Mouse (Mus musculus) heart, adult 18-20 months (tissue): Measurements from ENCODE around the gene Sgf29. TPM values are rescaled to one million over a fixed set of nuclear protein-coding genes. Genes with fewer than 3 reads are reported as not detected.
"Not testable (repeated sequence)": the region's sequence is repeated elsewhere in the genome, so short reads cannot be mapped to it uniquely, and the experiment has no call there.

Experiments used
- DNase-seq, 2 experiments: peaks; one replicate each; pipeline ENCODE4 v3.0.0; 2021 to 2022; ENCODE audit warnings: mixed read lengths in 1 of 2
- total RNA-seq, 2 experiments: library from RNA; stranded (reverse); gene quantifications; 2 replicates each; pipeline ENCODE4 v1.2.3; 2021

Sgf29 gene
- total RNA-seq, 2 experiments from 2014 or later: 24.8 to 26.5 TPM

DNA sequence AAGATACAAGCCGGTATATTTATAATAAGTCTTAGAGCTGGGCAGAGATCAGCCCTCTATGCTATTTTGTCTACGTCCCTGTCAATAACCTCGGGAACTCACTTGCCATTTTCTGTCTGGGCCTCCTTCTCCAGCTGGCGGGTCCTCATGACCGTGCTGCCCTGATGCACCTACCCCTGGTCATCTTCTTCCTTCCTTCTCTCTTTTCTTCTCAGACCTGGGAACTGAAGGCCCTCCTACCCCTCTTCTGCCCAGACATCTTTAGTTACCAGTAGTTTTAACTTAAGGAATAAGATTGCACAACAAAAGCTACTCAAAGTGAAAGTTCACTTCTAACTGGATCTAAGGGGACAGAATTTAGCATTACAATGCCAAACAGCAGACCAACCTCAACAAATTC, 30.6 kb downstream of the Sgf29 start:
- no peak for DNase-seq

- no peak for DNase-seq
These were observed 32.1 kb downstream of the Sgf29 start for GRCm38 (mm10) chr7:126681221-126681620.

DNA sequence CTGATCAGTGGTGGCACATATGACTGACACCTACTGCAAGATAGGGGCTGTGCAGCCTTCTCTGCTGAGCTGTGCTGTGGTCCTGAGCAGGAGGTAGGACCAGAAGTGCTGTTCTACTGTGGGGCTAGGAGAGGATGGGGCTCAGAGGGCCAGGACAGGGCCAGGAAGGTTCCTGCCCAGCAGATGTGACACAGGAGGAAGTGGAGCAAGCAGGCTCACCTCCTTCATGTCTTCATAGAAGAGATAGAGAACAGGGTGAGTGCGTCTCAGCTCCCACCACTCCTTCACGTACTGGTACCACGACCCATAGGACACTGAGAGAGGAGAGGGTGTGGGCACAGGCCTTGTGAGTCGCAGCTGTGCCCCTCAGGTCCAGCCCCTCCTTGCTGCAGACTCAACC, 39.0 kb downstream of the Sgf29 start:
- not testable (repeated sequence) for DNase-seq

- no peak for DNase-seq
These were observed 39.9 kb downstream of the Sgf29 start for GRCm38 (mm10) chr7:126689021-126689420.

DNA sequence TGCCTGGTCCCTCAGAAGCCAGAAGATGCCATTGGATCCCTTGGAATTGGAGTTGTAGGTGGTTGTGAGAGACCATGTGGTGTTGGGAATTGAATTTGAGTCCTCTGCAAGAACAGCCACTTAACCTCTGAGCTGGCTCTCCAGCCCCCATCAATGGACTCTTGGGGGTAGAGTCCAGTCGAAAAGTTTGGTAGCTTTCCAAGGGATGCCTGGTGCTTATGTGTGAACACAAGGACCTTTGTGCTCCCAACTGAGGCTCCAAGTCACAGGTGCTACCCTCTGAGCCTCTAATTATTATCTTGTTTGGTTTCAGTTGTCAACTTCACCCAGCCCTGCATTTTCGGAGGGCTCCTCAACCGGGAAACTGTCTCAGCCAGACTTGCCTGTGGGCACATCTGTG, 41.6 kb downstream of the Sgf29 start:
- DNase-seq: no peak

DNA sequence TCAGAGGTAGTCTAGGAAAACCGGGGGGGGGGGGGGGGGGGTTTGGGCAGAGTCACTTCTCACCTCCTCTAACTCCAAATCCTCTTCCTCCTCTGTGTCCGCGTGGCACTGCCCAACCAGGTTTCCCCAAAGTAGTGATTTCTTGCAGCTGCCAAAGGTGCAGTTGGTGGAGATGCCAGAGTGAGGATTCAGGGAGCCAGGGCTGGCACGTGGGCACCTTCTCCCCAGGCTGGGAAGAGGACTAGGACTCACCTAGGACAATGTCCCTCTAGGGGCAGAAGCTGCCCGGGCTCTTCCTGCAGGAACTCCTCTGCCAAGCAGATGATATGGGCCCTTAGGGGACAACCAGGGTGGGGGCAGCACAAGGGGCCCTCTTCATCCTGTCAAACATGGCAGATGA, 42.6 kb downstream of the Sgf29 start:
- no peak for DNase-seq

DNA sequence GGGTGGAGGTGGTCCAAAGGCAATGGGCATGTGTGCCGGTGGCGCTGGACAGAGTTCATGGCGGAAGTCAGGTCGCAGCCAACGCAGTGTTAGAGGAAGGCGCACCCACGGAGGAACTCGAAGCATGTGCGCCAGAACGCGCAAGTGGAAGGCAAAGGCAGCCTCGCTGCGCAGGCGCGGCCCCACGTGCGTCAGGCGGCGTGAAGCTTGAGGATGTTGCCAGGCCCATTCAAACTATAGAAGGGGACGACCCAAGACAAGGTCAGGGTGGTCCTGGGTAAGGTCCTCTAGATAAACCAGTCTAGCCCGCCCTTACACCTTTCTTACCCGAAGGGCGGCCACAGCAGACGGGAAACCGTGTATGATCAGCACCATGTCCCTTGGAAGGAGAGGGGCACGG, 43.3 kb downstream of the Sgf29 start:
- DNase-seq: no peak

DNA sequence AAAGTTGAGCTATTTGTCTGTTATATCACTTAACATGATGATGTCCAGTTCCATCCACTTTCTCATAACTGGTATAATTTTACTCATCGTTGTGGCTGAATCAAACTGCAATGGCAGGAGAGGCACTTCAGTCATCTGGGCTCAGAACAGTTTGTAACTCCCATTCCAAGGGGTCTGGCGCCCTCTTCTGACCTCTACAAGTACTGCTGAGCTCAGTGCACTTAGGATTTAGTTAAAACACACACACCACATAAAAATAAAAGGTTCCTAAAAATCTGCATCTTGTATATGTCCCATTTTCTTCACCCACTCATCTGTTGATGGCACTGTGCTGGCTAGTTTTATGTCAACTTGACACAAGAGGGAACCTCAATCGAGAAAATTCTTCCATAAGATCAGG, 44.1 kb downstream of the Sgf29 start:
- peak; percentile 85 to 95 for DNase-seq

- DNase-seq: no peak
These were observed 44.7 kb downstream of the Sgf29 start for GRCm38 (mm10) chr7:126693781-126694180.

GRCm38 (mm10) chr7:126694441-126695051, 45.4 kb downstream of the Sgf29 start:
- DNase-seq: no peak

DNA sequence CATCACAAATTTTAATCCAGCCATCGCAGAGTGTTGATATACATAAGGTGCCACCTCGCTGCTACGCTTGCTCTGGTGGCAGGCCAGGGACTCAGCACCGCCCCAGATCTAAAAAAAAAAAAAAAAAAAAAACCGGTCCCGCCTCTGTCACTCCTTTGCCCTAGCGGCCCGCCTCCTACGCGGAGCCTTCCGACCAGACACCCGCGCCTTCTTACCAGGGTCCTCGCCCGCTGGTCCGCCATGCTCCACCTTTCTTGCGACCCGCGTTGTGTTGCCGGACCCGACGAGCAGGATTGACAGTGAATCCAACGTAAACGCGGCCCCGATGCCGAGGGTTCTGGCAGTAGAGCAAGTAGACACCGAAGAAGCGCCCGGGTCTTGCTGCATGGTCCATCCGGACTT, 46.1 kb downstream of the Sgf29 start, which contains the start of gene Bola2:
TSS of gene Bola2 (plus strand) at position 192 of the 402 bp plus-strand sequence.
- peak; percentile 84 to 86 for DNase-seq

DNA sequence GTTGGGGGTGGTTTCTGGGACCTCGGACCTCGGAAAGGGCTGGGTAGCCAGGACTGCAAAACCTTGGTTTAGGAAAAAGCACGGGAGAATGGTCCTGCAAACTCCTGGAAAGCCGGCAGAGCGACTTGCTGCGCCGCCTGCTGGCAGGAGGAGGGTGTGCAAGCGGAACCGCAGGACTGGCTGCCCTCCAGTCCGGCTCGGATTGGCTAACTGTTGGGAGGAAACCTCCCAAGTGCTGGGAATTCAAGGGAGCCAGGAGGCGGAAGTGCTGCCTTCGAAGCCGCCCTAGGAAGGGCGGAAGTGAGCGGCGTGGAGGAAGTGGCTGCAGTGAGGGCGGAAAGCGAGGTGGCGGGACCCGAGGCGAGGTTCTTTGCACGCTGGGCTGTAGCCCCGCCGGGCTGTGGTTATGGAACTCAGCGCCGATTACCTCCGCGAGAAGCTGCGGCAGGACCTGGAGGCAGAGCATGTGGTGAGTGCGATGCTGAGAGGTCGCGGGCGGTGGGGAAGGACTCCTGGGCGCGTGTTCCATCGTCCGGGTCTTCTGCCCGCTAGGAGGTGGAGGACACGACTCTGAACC, 46.6 kb downstream of the Sgf29 start, which contains the start of gene Slx1b:
TSS of gene Slx1b (minus strand) at position 154 of the 577 bp plus-strand sequence.
- DNase-seq: peak; percentile 96 to 98

GRCm38 (mm10) chr7:126696303-126696702, 47.2 kb downstream of the Sgf29 start:
- no peak for DNase-seq

GRCm38 (mm10) chr7:126696886-126697285, 47.8 kb downstream of the Sgf29 start:
- no peak for DNase-seq

DNA sequence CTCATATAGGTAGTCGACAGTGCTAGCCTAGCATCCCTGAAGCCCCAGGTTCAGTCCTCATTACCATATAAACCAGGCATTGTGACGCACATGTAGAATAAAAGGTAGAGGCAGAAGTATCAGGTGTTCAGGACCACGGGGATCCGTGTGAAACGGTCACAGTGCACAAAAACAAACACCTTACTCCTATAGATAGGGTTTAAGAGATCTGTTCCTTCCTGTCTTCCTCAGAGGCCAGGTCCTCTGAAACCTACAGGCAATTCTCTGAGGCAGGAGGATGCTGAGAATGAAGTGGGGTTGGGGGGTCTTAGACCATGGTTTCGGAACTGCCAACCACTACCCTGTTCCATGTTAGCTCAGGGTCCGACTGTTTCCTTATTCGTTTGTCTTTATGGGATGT, 48.7 kb downstream of the Sgf29 start:
- DNase-seq: no peak

DNA sequence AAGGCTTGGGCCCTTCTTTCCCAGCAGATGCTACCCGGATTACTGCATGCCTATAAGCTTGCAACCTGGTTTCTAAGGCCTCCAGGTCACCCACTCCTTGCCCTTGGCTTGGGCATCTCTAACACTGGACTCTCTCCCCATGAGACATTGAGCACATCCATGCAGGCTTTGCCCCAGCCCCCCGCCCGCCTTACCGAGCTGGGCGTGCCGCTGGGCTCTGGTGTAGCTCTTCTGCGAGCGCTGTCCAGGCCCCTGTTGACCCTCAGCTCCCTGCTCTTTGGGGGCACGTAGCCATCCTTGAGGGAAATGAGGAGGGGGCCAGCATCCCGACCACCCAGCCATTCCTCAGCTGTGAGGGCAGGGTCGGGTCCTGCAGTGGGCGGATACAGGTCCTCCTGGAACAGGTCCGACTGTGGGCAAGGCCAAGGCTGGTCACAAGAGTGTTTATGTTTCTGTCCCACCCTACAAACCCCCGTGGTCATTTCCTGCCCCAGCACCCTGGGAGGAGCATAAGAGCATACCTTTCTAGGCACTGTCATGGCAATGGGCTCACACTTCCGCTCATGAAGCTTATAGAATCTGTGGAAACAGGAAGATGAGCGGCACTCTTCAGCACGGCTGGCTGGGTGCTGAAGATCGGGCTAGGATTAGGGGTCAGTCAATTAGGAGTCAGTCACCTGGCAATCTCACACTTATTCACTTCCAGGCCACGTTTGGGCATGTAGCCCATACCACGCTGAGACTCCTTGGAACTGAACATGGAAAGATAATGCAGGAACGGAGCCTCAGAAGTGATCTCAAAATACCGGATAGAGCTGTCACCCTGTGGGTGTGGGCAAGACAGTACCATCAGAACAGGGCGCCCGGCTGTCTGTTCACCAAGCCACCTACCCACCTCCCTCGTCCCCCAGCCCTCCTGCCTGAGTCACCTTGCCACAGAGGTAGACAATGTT, 51.2 kb downstream of the Sgf29 start:
- no peak for DNase-seq

- DNase-seq: peak; percentile 87 to 95
These were observed 52.0 kb downstream of the Sgf29 start for GRCm38 (mm10) chr7:126701070-126701469.

DNA sequence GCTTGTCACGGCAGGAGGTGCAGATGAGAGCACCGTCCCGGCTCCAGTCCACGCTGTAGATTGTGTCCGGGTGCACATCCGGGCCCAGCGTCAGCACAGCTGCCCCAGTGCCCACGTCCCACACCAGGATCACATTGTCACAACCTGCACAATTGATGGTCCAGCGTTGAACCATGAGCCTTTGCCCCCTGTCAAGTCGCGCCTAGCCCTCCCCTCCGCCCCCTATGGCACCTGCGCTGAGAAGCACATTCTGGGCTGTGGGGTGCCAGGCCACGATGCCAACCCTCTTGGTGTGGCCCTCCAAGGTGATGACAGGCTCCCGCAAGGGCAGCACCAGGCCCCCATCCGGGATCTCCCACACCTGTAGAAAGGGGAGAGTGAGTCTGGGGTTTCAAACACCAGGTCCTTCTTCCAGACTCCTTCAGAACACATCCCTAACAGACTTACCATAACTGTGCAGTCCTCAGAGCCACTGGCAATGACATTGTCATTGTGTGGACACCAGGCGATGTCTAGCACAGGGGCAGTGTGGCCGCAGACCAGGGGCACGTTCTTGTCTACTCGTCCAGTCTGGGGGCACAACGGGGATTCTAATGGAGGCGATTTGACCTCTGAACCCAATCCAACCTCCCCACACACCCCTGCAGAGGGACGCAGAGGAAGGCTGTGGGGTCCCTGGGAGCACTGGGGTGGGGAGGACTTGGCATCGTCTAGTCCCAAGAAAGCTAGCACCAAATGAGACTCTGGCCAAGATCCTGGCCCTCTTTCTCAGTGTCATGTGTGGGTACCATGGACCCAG, 52.6 kb downstream of the Sgf29 start:
- no peak for DNase-seq

GRCm38 (mm10) chr7:126702358-126702757, 53.2 kb downstream of the Sgf29 start:
- DNase-seq: peak in 1 of 2 experiments; percentile 63

DNA sequence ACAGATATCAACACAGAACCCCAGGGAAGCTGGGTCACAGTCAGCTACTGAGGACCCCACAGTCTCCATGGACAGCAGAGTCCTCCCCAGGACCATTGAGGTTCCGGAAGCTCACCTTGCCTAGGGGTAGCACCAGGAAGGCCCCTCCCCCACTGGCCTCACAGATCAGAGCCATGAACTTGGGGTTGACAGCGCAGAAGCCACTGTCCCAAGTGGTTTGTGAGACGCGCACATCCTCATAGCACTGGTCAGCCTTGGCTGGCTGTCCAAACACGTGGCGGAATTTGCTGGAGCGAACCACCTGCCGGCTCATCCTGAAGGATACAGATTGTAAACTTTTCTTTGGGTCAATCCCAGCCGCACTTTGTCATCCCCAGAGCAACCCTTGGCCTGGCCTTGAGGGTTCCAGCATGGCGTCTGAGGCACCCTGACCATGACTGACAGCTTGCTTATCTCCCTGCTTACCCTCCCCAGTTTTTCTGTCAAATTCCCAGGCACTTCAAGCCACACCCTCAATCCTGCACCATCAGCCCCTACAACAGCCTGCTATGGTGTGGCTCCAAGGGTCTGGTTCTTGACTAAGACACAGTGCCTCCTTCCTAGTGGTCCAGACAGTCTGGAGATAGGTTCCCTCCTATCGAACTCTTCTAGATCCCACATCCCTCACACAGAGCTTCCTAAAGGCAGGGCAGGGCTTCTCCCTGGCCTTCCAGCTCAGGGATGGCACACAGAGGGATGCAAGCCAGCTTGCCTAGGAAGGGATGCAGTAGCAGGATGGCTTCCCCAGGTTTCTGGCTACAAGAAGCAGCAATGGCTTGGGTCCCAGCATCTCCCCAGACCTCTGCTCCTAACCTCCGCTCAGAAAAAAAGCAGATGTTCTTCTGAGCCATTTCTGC, 54.0 kb downstream of the Sgf29 start:
- DNase-seq: no peak

GRCm38 (mm10) chr7:126703757-126704077, 54.6 kb downstream of the Sgf29 start:
- DNase-seq: no peak
